Mouse (Mus musculus) kidney, embryonic 15.5 days (tissue): ENCODE results near the gene Gstm1. TPM values are rescaled to one million over a fixed set of nuclear protein-coding genes. Genes with fewer than 3 reads are reported as not detected.

ENCODE experiments used
- polyA plus RNA-seq: library from polyadenylated mRNA; unstranded; fragments of >200 nt; fragmentation: Nextera tagmentation; extraction: Ambion mirVana; gene quantifications from 2 replicates; pipeline ENCODE4 v1.2.1, GENCODE M21; 2015

The Gstm1 gene
- polyA plus RNA-seq, 1 experiment from 2014 or later = 93.6 TPM

Other genes with a start within 250 kb of the Gstm1 start
- gene Eps8l3, start 140.7 kb downstream of the Gstm1 start, polyA plus RNA-seq = 0.73 TPM in 1 of 2 replicates, not detected in the other
- 162 and 169 TPM in 2 replicates for gene Gstm5, start 122.2 kb downstream of the Gstm1 start, polyA plus RNA-seq
- 16.6 and 21.3 TPM in 2 replicates for gene Gstm7, start 86.2 kb downstream of the Gstm1 start, polyA plus RNA-seq
- gene Gstm6, start 74.2 kb downstream of the Gstm1 start, polyA plus RNA-seq = 7.5 and 8.4 TPM in 2 replicates
- gene Gstm3, start 48.7 kb downstream of the Gstm1 start, polyA plus RNA-seq = 0.26 and 0.66 TPM in 2 replicates
- 93.9 and 101 TPM in 2 replicates for gene Gstm2, start 31.5 kb downstream of the Gstm1 start, polyA plus RNA-seq
- gene Gstm4, start 26.9 kb upstream of the Gstm1 start, polyA plus RNA-seq = 15.9 and 18.8 TPM in 2 replicates
- gene Ampd2, start 68.7 kb upstream of the Gstm1 start, polyA plus RNA-seq = 59.3 and 66.2 TPM in 2 replicates
- gene Gnat2, start 74.8 kb upstream of the Gstm1 start, polyA plus RNA-seq = 0.68 and 1.9 TPM in 2 replicates
- gene Gnai3, start 128.2 kb upstream of the Gstm1 start, polyA plus RNA-seq = 176 TPM in 2 replicates
- gene Gpr61, start 136.9 kb upstream of the Gstm1 start, polyA plus RNA-seq = 0.05 and 0.08 TPM in 2 replicates
- gene Amigo1, start 168.4 kb upstream of the Gstm1 start, polyA plus RNA-seq = 4.6 and 6.3 TPM in 2 replicates
- 3.8 TPM in 2 replicates for gene Cyb561d1, start 183.2 kb upstream of the Gstm1 start, polyA plus RNA-seq
- gene Atxn7l2, start 193.0 kb upstream of the Gstm1 start, polyA plus RNA-seq = 18.1 and 20.3 TPM in 2 replicates
- gene Sypl2, start 208.7 kb upstream of the Gstm1 start, polyA plus RNA-seq = 4.4 and 4.9 TPM in 2 replicates
- gene Psma5, start 239.0 kb upstream of the Gstm1 start, polyA plus RNA-seq = 296 and 312 TPM in 2 replicates